Mouse (Mus musculus) urinary bladder, postnatal 4 days (tissue): Measurements from ENCODE around the gene BC051142.
"Not testable (repeated sequence)": the region's sequence is repeated elsewhere in the genome, so short reads cannot be mapped to it uniquely, and the experiment has no call there.

ENCODE experiments used
- DNase-seq, 2 experiments: peaks; one replicate each; pipeline ENCODE4 v3.0.0; 2021 to 2022; ENCODE audit warnings: low spot score in 2 of 2

Gene BC051142

GRCm38 (mm10) chr17:34398058-34398710 is 436 bp upstream of the BC051142 start:
- no peak for DNase-seq

GRCm38 (mm10) chr17:34399394-34399715 is 735 bp downstream of the BC051142 start:
- no peak for DNase-seq

GRCm38 (mm10) chr17:34411117-34411516 is 12.5 kb downstream of the BC051142 start:
- peak in 1 of 2 experiments; percentile 58 for DNase-seq

GRCm38 (mm10) chr17:34420014-34420413 is 21.4 kb downstream of the BC051142 start:
- DNase-seq, result no peak

- no peak for DNase-seq
Observed at GRCm38 (mm10) chr17:34427597-34427996, 29.0 kb downstream of the BC051142 start.

GRCm38 (mm10) chr17:34437120-34437519 is 38.5 kb downstream of the BC051142 start:
- no peak for DNase-seq

- DNase-seq, result no peak
Observed at GRCm38 (mm10) chr17:34437606-34438005, 39.0 kb downstream of the BC051142 start.

GRCm38 (mm10) chr17:34438588-34438987 is 40.0 kb downstream of the BC051142 start:
- no peak for DNase-seq

- no peak for DNase-seq
Observed at GRCm38 (mm10) chr17:34439795-34440194, 41.2 kb downstream of the BC051142 start.

GRCm38 (mm10) chr17:34441990-34442389 is 43.4 kb downstream of the BC051142 start:
- DNase-seq, result no peak

- DNase-seq, result no peak
Observed at GRCm38 (mm10) chr17:34448473-34449041, 49.9 kb downstream of the BC051142 start.

- no peak for DNase-seq
Observed at GRCm38 (mm10) chr17:34457668-34458067, 59.0 kb downstream of the BC051142 start.

GRCm38 (mm10) chr17:34459255-34459654 is 60.6 kb downstream of the BC051142 start:
- no peak for DNase-seq

- DNase-seq, result not testable (repeated sequence)
Observed at GRCm38 (mm10) chr17:34465906-34466305, 67.3 kb downstream of the BC051142 start.

GRCm38 (mm10) chr17:34470491-34470890 is 71.9 kb downstream of the BC051142 start:
- DNase-seq, result no peak

- no peak for DNase-seq
Observed at GRCm38 (mm10) chr17:34475060-34475459, 76.4 kb downstream of the BC051142 start.

- DNase-seq, result no peak
Observed at GRCm38 (mm10) chr17:34476427-34476826, 77.8 kb downstream of the BC051142 start.

- not testable (repeated sequence) for DNase-seq
Observed at GRCm38 (mm10) chr17:34477238-34478013, 78.8 kb downstream of the BC051142 start, which contains the start of gene Btnl4. Btnl4 (minus strand) TSS chr17:34477318.

GRCm38 (mm10) chr17:34492796-34493195 is 94.2 kb downstream of the BC051142 start:
- no peak for DNase-seq

- not testable (repeated sequence) for DNase-seq
Observed at GRCm38 (mm10) chr17:34495156-34495555, 96.5 kb downstream of the BC051142 start.

GRCm38 (mm10) chr17:34496539-34496938 is 97.9 kb downstream of the BC051142 start:
- no peak for DNase-seq

GRCm38 (mm10) chr17:34497319-34497718 is 98.7 kb downstream of the BC051142 start:
- not testable (repeated sequence) for DNase-seq

- not testable (repeated sequence) for DNase-seq
Observed at GRCm38 (mm10) chr17:34497726-34498125, 99.1 kb downstream of the BC051142 start.
